Mouse (Mus musculus) layer of hippocampus, adult 9-11 months (tissue): Measurements from ENCODE around the gene Tmprss7.

Experiments used
- DNase-seq: peaks from one replicate; pipeline ENCODE4 v3.0.0; 2022

Tmprss7 gene

DNA sequence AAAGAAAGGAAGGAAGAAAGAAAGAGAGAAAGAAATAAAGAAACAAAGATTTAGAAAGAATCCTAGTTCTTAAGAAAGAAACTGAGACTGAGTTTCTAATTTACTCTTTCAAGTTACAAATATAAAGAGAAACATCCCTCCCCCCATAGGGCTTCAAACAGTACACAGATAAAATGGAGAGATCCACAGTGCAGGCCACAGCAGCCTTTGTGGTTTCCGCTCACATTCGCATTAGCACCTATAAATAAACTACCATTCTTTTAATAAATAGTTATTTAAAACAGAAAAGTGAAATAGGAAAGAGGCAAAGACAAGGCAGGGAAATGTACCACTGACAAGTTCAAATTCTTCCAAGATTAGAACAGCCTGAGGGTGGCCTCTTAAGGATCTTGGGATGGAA, 68.7 kb downstream of the Tmprss7 start:
- DNase-seq = no peak

DNA sequence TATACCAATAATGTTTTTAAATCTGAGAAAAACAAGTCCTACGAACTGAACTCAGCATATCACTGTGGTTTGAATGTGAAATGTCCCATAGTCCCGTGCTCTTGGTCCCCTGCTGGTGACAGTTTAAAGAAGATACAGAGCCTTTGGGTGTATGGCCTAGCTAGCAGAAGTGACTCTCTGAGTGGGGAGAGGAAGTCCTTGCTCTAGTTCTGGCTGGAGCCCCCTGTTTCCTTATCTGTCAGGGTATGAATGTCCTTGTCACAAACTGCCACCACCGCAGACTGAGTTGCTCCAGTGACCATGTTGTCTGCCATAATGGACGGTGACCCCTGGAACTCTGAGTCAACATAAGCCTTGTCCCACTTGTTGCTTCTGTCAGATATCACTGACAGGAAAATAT, 70.2 kb downstream of the Tmprss7 start:
- no peak for DNase-seq

GRCm38 (mm10) chr16:45619751-45620375, 73.6 kb downstream of the Tmprss7 start:
- no peak for DNase-seq

- DNase-seq = no peak
Observed at GRCm38 (mm10) chr16:45615944-45616343, 77.5 kb downstream of the Tmprss7 start.

- DNase-seq = no peak
Observed at GRCm38 (mm10) chr16:45613247-45613646, 80.2 kb downstream of the Tmprss7 start.

DNA sequence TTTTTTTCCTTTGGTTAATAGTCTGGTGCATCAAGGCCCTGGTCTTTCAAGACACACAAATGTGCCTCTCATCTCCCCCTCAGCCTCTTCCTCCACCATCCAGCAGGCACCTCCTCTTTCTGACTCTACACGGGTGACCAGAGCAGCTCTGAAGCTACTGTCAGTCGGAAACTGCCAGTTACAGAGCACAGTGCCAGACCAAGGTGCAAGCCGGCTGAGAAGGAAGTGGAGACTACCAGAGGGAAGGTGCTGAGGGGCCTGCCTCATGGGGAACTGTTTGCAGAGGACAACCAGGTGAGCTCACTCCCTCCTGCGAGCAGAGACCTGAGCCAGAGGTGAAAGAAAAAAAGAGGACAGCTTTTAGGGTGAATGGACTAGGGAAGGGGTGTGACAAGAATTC, 83.2 kb downstream of the Tmprss7 start, which contains the start of gene Gcsam:
Gene Gcsam, plus strand, starts transcription at position 114 of the 400 bp plus-strand sequence.
- no peak for DNase-seq

DNA sequence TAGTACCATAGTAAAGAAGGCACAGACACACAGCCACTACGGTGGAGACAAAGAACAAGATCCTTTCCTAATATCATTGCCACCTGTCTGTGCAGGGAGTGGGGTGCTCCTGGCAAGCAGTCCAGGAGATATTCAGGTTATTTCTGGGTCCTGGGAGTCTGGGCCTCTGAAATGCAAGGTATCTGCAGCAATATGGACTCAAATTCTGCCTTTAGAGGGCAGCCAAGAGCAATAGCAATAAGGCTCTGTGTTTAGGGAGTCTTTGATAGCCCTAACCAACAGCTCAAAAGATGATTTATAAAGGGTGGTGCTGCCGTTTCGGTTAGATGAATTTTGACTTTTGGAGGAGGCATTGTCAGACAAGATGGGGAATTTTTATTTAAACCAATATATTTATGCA, 84.2 kb downstream of the Tmprss7 start:
- DNase-seq = no peak

DNA sequence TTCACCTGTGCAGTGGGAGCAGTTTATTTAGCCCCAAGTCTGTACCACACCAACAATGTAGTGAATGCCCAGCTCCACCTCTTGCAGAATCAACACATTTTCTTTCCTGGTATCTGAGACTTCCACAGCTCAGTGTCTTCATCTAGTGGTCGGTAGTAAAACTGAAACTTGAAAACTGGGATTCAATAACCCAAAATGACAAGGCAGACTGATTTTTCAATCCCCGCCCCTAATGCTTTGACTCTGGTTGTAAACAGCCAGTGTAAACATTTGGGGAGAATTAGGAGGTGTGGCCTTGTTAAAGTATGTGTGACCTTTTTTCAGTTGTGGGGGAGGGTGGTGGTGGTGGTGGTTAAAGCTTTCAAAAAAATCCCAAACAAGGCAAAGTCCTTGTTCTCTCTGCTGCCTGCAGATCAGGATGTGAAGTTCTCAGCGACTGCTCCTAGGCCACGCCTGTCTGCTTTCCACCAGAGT, 84.9 kb downstream of the Tmprss7 start:
- no peak for DNase-seq
